Mouse (Mus musculus): ENCODE data around the gene Dnajb3. TPM values are rescaled to one million over a fixed set of nuclear protein-coding genes. Genes with fewer than 3 reads are reported as not detected.
"Not testable (repeated sequence)": the region's sequence is repeated elsewhere in the genome, so short reads cannot be mapped to it uniquely, and the experiment has no call there.

The Dnajb3 gene
- polyA plus RNA-seq, 1 experiment: 9.8 TPM

DNA sequence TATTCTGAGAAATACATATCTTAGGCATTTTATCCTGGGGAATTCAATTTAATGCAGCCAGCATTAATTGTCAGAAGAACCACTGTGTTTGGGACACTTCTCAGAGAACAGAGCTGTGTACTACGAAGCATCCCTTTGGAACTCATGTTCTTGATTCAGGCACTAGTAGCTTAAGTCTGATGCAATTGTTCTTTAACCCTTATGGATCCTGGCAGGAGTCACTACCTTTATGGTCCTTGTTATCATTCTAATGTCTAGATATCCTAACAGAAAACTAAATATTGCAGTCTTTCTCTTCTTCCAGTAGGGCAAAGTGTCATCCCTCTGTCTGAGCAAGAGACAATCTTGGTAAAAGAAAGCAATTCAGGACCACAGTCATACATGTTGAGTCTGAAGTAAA lies 7.5 kb upstream of the Dnajb3 start:
- DNase-seq (ENCODE audit: low read depth): peak; percentile 3
- TF ChIP-seq POLR2A (IDR thresholded peaks at IDR 0.05; ENCODE audit: borderline replicate concordance, extremely low read depth, insufficient read depth, insufficient read length, poor library complexity, severe bottlenecking) (no peak), CTCF (IDR thresholded peaks at IDR 0.05; ENCODE audit: borderline replicate concordance, extremely low read depth, insufficient read depth, insufficient read length) (no peak)

- TF ChIP-seq POLR2A (IDR thresholded peaks at IDR 0.05; ENCODE audit: borderline replicate concordance, extremely low read depth, insufficient read depth, insufficient read length, poor library complexity, severe bottlenecking) (no peak), CTCF (IDR thresholded peaks at IDR 0.05; ENCODE audit: borderline replicate concordance, extremely low read depth, insufficient read depth, insufficient read length) (no peak)
- DNase-seq (ENCODE audit: low read depth): peak; percentile 2
Measured at GRCm38 (mm10) chr1:88212341-88213045, 6.9 kb upstream of the Dnajb3 start.

DNA sequence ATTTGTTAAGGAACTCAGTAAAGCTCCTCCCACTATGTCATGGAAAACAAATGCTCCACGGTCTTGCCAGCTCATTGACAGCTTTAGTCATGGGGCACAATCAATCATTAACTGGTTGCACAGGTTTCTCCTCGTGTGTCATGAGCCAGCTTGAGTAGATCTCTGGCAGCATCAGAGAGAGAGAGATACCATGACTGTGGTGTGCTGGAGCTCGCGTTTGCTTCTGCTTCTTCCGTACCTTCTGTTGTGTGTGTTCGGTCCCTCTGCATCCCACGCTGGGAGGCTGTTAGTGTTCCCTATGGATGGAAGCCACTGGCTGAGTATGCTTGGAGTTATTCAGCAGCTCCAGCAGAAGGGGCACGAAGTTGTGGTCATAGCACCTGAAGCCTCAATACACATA lies 6.2 kb upstream of the Dnajb3 start, which contains the start of gene Ugt1a1:
TSS of gene Ugt1a1 (plus strand) at position 148 of the 400 bp plus-strand sequence.
- peak; percentile 3 for DNase-seq (ENCODE audit: low read depth)
- TF ChIP-seq POLR2A (IDR thresholded peaks at IDR 0.05; ENCODE audit: borderline replicate concordance, extremely low read depth, insufficient read depth, insufficient read length, poor library complexity, severe bottlenecking): no peak

DNA sequence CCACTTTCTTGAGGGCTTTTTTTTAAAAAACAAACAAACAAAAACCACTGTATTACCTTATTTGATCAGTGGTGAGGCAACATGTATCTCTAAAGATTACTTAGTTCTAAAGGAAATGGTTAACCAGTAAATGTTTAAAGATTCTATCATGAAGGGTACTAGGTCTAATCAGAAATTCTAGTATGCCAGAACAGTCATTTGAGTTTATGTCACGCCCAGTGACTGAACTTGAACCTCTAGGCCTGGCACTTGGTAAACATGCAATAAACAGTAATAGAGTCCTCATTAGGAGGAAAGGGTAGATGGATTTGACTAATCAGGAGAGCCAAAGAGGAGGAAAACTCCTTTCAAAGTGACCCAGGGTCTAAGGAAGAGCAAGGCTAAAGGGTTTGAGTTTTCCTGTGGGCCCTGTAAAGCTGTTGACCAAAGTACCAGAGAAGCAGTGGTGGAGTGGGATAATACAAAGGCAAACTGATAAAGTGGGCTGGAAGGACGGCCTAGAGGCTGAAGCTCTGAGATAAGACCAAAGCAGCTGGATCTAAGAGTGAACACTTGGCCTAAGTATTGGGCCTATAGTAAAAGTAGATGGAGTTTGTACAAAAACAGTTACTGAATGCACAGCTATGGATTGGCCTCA lies 1.4 kb upstream of the Dnajb3 start:
- no peak for DNase-seq (ENCODE audit: low read depth)
- TF ChIP-seq POLR2A (IDR thresholded peaks at IDR 0.05; ENCODE audit: borderline replicate concordance, extremely low read depth, insufficient read depth, insufficient read length, poor library complexity, severe bottlenecking) (no peak), CTCF (IDR thresholded peaks at IDR 0.05; ENCODE audit: borderline replicate concordance, extremely low read depth, insufficient read depth, insufficient read length) (no peak)

GRCm38 (mm10) chr1:88200456-88200855 lies 5.1 kb downstream of the Dnajb3 start, which contains the start of gene Ugt1a2:
Gene Ugt1a2, plus strand, starts transcription at chr1:88200601.
- no peak for TF ChIP-seq POLR2A (IDR thresholded peaks at IDR 0.05; ENCODE audit: borderline replicate concordance, extremely low read depth, insufficient read depth, insufficient read length, poor library complexity, severe bottlenecking)
- no peak for TF ChIP-seq CTCF (IDR thresholded peaks at IDR 0.05; ENCODE audit: borderline replicate concordance, extremely low read depth, insufficient read depth, insufficient read length)
- DNase-seq (ENCODE audit: low read depth): no peak

DNA sequence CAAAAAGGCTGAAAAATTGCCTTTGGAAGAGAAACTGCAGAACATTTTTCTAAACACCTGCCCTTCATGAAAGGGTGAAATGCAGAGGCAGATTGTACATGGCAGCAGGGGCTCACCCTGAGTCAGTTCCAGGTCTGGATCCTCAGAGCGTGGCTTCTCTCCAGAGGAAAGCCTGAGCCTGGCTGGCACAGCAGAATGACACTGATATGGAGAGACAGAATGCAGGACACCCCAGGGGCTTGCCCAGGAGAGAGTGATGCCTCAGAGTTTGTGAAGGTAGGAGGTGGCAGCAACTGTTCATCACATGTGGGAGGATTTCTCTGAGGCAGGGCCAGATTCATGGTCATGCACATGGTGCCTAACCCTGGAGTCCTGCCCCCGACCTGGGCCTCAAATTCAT lies 5.6 kb downstream of the Dnajb3 start:
- no peak for TF ChIP-seq POLR2A (IDR thresholded peaks at IDR 0.05; ENCODE audit: borderline replicate concordance, extremely low read depth, insufficient read depth, insufficient read length, poor library complexity, severe bottlenecking)
- no peak for TF ChIP-seq CTCF (IDR thresholded peaks at IDR 0.05; ENCODE audit: borderline replicate concordance, extremely low read depth, insufficient read depth, insufficient read length)
- DNase-seq (ENCODE audit: low read depth): no peak

GRCm38 (mm10) chr1:88197443-88197842 lies 8.1 kb downstream of the Dnajb3 start:
- no peak for TF ChIP-seq POLR2A (IDR thresholded peaks at IDR 0.05; ENCODE audit: borderline replicate concordance, extremely low read depth, insufficient read depth, insufficient read length, poor library complexity, severe bottlenecking)
- no peak for TF ChIP-seq CTCF (IDR thresholded peaks at IDR 0.05; ENCODE audit: borderline replicate concordance, extremely low read depth, insufficient read depth, insufficient read length)
- no peak for DNase-seq (ENCODE audit: low read depth)

GRCm38 (mm10) chr1:88195687-88196086 lies 9.9 kb downstream of the Dnajb3 start:
- TF ChIP-seq POLR2A (IDR thresholded peaks at IDR 0.05; ENCODE audit: borderline replicate concordance, extremely low read depth, insufficient read depth, insufficient read length, poor library complexity, severe bottlenecking) (no peak), CTCF (IDR thresholded peaks at IDR 0.05; ENCODE audit: borderline replicate concordance, extremely low read depth, insufficient read depth, insufficient read length) (no peak)

GRCm38 (mm10) chr1:88192136-88192535 lies 13.4 kb downstream of the Dnajb3 start:
- no peak for DNase-seq (ENCODE audit: low read depth)
- no peak for TF ChIP-seq CTCF (IDR thresholded peaks at IDR 0.05; ENCODE audit: borderline replicate concordance, extremely low read depth, insufficient read depth, insufficient read length)
- no peak for TF ChIP-seq POLR2A (IDR thresholded peaks at IDR 0.05; ENCODE audit: borderline replicate concordance, extremely low read depth, insufficient read depth, insufficient read length, poor library complexity, severe bottlenecking)

More at GRCm38 (mm10) chr1:88195687-88196086, 9.9 kb downstream of the Dnajb3 start:
- no peak for DNase-seq (ENCODE audit: low read depth)

- TF ChIP-seq POLR2A (IDR thresholded peaks at IDR 0.05; ENCODE audit: borderline replicate concordance, extremely low read depth, insufficient read depth, insufficient read length, poor library complexity, severe bottlenecking): no peak
- no peak for TF ChIP-seq CTCF (IDR thresholded peaks at IDR 0.05; ENCODE audit: borderline replicate concordance, extremely low read depth, insufficient read depth, insufficient read length)
- DNase-seq (ENCODE audit: low read depth): no peak
Measured at GRCm38 (mm10) chr1:88186325-88186935, 19.2 kb downstream of the Dnajb3 start.

- no peak for TF ChIP-seq CTCF (IDR thresholded peaks at IDR 0.05; ENCODE audit: borderline replicate concordance, extremely low read depth, insufficient read depth, insufficient read length)
- no peak for TF ChIP-seq POLR2A (IDR thresholded peaks at IDR 0.05; ENCODE audit: borderline replicate concordance, extremely low read depth, insufficient read depth, insufficient read length, poor library complexity, severe bottlenecking)
- DNase-seq (ENCODE audit: low read depth): no peak
Measured at GRCm38 (mm10) chr1:88179657-88180056, 25.9 kb downstream of the Dnajb3 start.

- not testable (repeated sequence) for DNase-seq (ENCODE audit: low read depth)
Measured at GRCm38 (mm10) chr1:88172190-88172589, 33.4 kb downstream of the Dnajb3 start.

Data from brain, embryonic 14.5 days (tissue).